Mouse (Mus musculus) heart, embryonic 15.5 days (tissue): ENCODE results near the gene Snx1. TPM values are rescaled to one million over a fixed set of nuclear protein-coding genes. Genes with fewer than 3 reads are reported as not detected.

ENCODE experiments used
- ATAC-seq: fragments of 200-750 bp; cut with Nextera tagmentation; replicated peaks from 2 replicates; pipeline ENCODE4 v1.8.0; 2017; ENCODE audit warnings: low read depth, moderate TSS enrichment; ENCODE audit not compliant: insufficient number of reproducible peaks, insufficient read depth, low FRiP score
- H3K27ac ChIP-seq: fragments of 300-500 bp; sonication (generic); 2 replicates; pipeline ENCODE4 v1.5.1; 2015; ENCODE audit warnings: mild to moderate bottlenecking, inconsistent platforms
- H3K27me3 ChIP-seq: fragments of 300-500 bp; sonication (generic); 2 replicates; pipeline ENCODE4 v1.6.1; 2015; ENCODE audit warnings: inconsistent platforms
- H3K36me3 ChIP-seq: fragments of 300-500 bp; sonication (generic); 2 replicates; pipeline ENCODE4 v1.6.1; 2015; ENCODE audit warnings: mild to moderate bottlenecking, inconsistent platforms
- H3K4me1 ChIP-seq: fragments of 300-500 bp; sonication (generic); replicated peaks from 2 replicates; pipeline ENCODE4 v1.6.1; 2015; ENCODE audit warnings: inconsistent platforms
- H3K4me2 ChIP-seq: fragments of 300-500 bp; sonication (generic); 2 replicates; pipeline ENCODE4 v1.6.1; 2015; ENCODE audit warnings: inconsistent platforms, mild to moderate bottlenecking, moderate library complexity
- H3K4me3 ChIP-seq: fragments of 300-500 bp; sonication (generic); 2 replicates; pipeline ENCODE4 v1.5.1; 2015; ENCODE audit warnings: mild to moderate bottlenecking, inconsistent platforms
- H3K9ac ChIP-seq: fragments of 300-500 bp; sonication (generic); 2 replicates; pipeline ENCODE4 v1.6.1; 2015; ENCODE audit warnings: mild to moderate bottlenecking, inconsistent platforms
- H3K9me3 ChIP-seq: fragments of 300-500 bp; sonication (generic); replicated peaks from 2 replicates; pipeline ENCODE4 v1.6.1; 2016; ENCODE audit warnings: inconsistent platforms
- WGBS: fragments of 180-500 bp; shearing (Covaris S2); methylation state at CpG from one replicate; pipeline ENCODE4 v1.1.7; 2015; ENCODE audit warnings: mixed read lengths; 5-methylcytosine and 5-hydroxymethylcytosine counted together
- polyA plus RNA-seq: library from polyadenylated mRNA; unstranded; fragments of >200 nt; fragmentation: Nextera tagmentation; extraction: Ambion mirVana; gene quantifications from 2 replicates; pipeline ENCODE4 v1.2.1, GENCODE M21; 2015

Snx1 gene
- polyA plus RNA-seq, 1 experiment from 2014 or later = 57.8 TPM

- no peak overlapping the region for H3K27ac ChIP-seq
- H3K36me3 ChIP-seq = no peaks in the 10 kb centered on the region
- H3K4me3 ChIP-seq = no peak overlapping the region
- peaks cover 32% of the 10 kb centered on the region for H3K27me3 ChIP-seq
- WGBS = 69% methylated on average over 1 of the region's 1 CpGs
- no peaks in the 10 kb centered on the region for H3K9me3 ChIP-seq
- no peak for ATAC-seq
- no peak overlapping the region for H3K9ac ChIP-seq
- peaks cover 9% of the 10 kb centered on the region for H3K4me1 ChIP-seq
- no peak overlapping the region for H3K4me2 ChIP-seq
Measured at GRCm38 (mm10) chr9:66155534-66155933, 29.1 kb upstream of the Snx1 start.

GRCm38 (mm10) chr9:66154013-66154412 lies 27.6 kb upstream of the Snx1 start:
- H3K4me1 ChIP-seq = peaks cover 9% of the 10 kb centered on the region
- H3K27me3 ChIP-seq = peaks cover 31% of the 10 kb centered on the region
- H3K27ac ChIP-seq = no peak overlapping the region
- ATAC-seq = no peak
- H3K9ac ChIP-seq = no peak overlapping the region
- no peak overlapping the region for H3K4me2 ChIP-seq
- H3K36me3 ChIP-seq = no peaks in the 10 kb centered on the region
- WGBS = 89% methylated on average over 9 of the region's 9 CpGs
- no peaks in the 10 kb centered on the region for H3K9me3 ChIP-seq
- H3K4me3 ChIP-seq = no peak overlapping the region

DNA sequence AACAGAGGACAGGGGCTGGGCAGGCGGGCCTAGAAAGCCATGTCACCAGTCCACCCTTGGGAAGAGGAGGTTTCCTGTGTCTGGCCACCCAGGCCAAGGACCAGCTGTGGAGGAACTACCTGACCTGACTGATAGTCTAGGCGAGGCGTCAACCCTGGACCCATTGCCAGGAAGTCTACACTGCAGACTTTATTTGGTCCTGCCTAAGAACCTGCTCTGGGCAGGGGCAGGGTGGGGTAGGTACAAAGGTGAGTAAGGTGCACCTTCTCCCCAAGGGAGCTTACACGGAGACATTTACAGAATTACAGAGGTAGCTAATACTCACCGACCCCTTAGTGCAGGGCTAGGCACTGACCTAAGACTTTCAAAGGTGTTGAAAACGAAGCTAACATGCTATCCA lies 27.2 kb upstream of the Snx1 start:
- Histone ChIP-seq H3K4me2 (no peak overlapping the region), H3K27me3 (peaks cover 27% of the 10 kb centered on the region), H3K4me3 (no peak overlapping the region), H3K9ac (no peak overlapping the region), H3K36me3 (no peaks in the 10 kb centered on the region), H3K27ac (no peak overlapping the region), H3K9me3 (no peaks in the 10 kb centered on the region), H3K4me1 (peaks cover 7% of the 10 kb centered on the region)
- no peak for ATAC-seq
- 83% methylated on average over 6 of the region's 6 CpGs for WGBS

DNA sequence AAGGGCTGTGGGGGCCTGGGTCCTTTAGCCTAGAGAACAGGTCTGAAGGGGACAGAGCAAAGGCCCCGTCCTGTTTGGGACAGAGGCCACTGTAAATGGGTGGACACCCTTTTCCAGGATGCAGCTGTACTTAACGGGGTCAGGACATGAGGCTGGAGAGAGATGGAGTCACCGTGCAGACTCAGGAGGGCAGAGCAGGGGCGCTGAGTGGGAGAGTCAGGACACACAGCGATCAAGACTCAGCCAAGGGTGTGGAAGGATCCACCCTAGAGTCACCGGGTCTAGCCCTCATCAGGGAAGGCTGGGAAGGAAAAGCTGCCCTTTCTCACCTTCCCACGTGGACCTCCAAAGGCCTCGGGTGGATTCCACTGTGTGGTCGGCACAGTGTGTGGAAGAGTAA lies 25.6 kb upstream of the Snx1 start:
- no peaks in the 10 kb centered on the region for H3K9me3 ChIP-seq
- no peak for ATAC-seq
- H3K4me3 ChIP-seq = no peak overlapping the region
- peaks cover 18% of the 10 kb centered on the region for H3K27me3 ChIP-seq
- no peaks in the 10 kb centered on the region for H3K4me1 ChIP-seq
- H3K9ac ChIP-seq = no peak overlapping the region
- 51% methylated on average over 9 of the region's 9 CpGs for WGBS
- H3K27ac ChIP-seq = no peak overlapping the region
- no peaks in the 10 kb centered on the region for H3K36me3 ChIP-seq
- H3K4me2 ChIP-seq = no peak overlapping the region

DNA sequence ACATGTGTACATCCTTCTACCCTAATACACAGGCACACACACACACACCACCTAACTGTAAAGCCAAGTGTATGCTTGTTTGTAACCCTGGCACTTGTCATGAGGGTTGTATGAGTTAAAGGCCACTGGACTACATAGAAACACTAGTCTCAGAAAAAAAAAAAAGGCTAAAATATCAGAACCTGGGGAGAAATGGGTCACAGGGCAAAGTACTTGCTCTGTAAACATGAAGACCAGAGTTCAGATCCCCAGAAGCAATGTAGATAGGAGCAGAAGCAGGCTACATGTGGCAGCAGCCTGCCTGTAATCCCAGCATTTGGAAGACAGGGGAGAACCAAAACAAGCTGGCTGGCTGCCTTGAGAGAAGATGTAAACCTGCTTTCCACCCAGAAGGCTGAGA lies 19.8 kb upstream of the Snx1 start:
- H3K36me3 ChIP-seq = no peaks in the 10 kb centered on the region
- H3K4me2 ChIP-seq = no peak overlapping the region
- no peaks in the 10 kb centered on the region for H3K4me1 ChIP-seq
- no peak for ATAC-seq
- H3K9me3 ChIP-seq = no peaks in the 10 kb centered on the region
- H3K4me3 ChIP-seq = no peak overlapping the region
- H3K27ac ChIP-seq = no peak overlapping the region
- no peak overlapping the region for H3K9ac ChIP-seq
- peaks cover 4% of the 10 kb centered on the region for H3K27me3 ChIP-seq

GRCm38 (mm10) chr9:66144248-66144647 lies 17.9 kb upstream of the Snx1 start:
- no peak overlapping the region for H3K9ac ChIP-seq
- 6% methylated on average over 6 of the region's 6 CpGs for WGBS
- no peaks in the 10 kb centered on the region for H3K4me1 ChIP-seq
- H3K36me3 ChIP-seq = peaks cover 15% of the 10 kb centered on the region
- no peaks in the 10 kb centered on the region; the same call in 1 of the 2 replicates for H3K27me3 ChIP-seq
- no peak overlapping the region for H3K27ac ChIP-seq
- H3K4me2 ChIP-seq = no peak overlapping the region
- H3K9me3 ChIP-seq = no peaks in the 10 kb centered on the region
- H3K4me3 ChIP-seq = no peak overlapping the region
- ATAC-seq = no peak

GRCm38 (mm10) chr9:66142265-66142664 lies 15.9 kb upstream of the Snx1 start:
- Histone ChIP-seq H3K36me3 (peaks cover 30% of the 10 kb centered on the region), H3K9me3 (no peaks in the 10 kb centered on the region), H3K4me2 (no peak overlapping the region), H3K9ac (no peak overlapping the region), H3K4me1 (no peaks in the 10 kb centered on the region), H3K27ac (no peak overlapping the region), H3K27me3 (no peaks in the 10 kb centered on the region), H3K4me3 (no peak overlapping the region)
- 70% methylated on average over 1 of the region's 1 CpGs for WGBS
- no peak for ATAC-seq

GRCm38 (mm10) chr9:66138193-66138592 lies 11.8 kb upstream of the Snx1 start:
- Histone ChIP-seq H3K4me3 (no peak overlapping the region), H3K9ac (no peak overlapping the region), H3K4me2 (no peak overlapping the region), H3K4me1 (no peaks in the 10 kb centered on the region), H3K27ac (no peak overlapping the region), H3K36me3 (peaks cover 64% of the 10 kb centered on the region), H3K9me3 (no peaks in the 10 kb centered on the region), H3K27me3 (no peaks in the 10 kb centered on the region)
- 87% methylated on average over 7 of the region's 7 CpGs for WGBS
- no peak for ATAC-seq

DNA sequence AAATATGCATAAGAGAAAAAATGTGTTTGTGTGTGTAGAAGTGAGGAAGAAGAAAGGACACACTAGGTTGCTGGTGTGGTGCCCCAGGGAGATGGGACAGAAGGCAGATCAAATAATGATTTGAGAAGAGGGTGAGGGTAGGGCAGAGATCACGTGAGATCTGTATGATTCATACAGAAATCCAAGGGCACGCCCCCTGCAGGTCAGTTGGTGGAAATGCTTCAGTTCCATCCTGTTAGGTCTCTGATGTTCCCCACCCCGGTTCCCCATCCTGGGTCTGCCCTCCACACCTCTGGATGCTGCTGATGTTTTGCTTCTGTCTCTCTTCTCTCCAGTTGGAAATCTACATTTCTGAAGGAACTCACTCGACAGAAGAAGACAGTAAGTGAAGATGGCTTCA lies 9.6 kb upstream of the Snx1 start:
- H3K36me3 ChIP-seq = peaks cover 79% of the 10 kb centered on the region
- no peak for ATAC-seq
- 54% methylated on average over 4 of the region's 4 CpGs for WGBS

DNA sequence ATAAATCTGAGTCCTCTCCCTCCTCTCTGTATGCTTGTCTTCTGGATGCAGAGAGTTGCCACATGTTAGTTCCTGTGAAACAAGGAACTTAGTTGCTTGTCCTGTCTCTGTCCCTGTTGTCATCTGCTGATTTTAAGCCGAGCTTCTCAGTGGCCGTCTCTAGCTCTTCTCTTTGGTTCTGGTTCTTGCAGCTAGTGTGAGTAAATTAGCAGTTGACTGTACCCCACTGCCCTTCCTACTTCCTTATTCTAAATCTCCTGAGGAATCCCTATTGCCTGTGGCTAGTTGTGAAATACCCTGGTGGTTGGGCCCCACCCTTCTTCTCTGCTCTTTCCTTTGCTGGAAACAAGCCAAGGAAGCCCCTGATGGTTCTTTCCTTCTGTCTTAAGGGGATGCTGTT lies 5.1 kb upstream of the Snx1 start:
- H3K4me1 ChIP-seq = peaks cover 6% of the 10 kb centered on the region
- H3K9me3 ChIP-seq = no peaks in the 10 kb centered on the region
- peaks cover 43% of the 10 kb centered on the region for H3K36me3 ChIP-seq
- no peak overlapping the region for H3K4me3 ChIP-seq
- no peaks in the 10 kb centered on the region for H3K27me3 ChIP-seq
- no peak overlapping the region for H3K4me2 ChIP-seq
- 88% methylated on average over 2 of the region's 2 CpGs for WGBS
- no peak overlapping the region for H3K27ac ChIP-seq
- no peak for ATAC-seq
- no peak overlapping the region for H3K9ac ChIP-seq

More for the DNA sequence above, 9.6 kb upstream of the Snx1 start:
- Histone ChIP-seq H3K4me2 (no peak overlapping the region), H3K9me3 (no peaks in the 10 kb centered on the region), H3K9ac (no peak overlapping the region), H3K27ac (no peak overlapping the region), H3K4me1 (no peaks in the 10 kb centered on the region), H3K27me3 (no peaks in the 10 kb centered on the region), H3K4me3 (no peak overlapping the region)

DNA sequence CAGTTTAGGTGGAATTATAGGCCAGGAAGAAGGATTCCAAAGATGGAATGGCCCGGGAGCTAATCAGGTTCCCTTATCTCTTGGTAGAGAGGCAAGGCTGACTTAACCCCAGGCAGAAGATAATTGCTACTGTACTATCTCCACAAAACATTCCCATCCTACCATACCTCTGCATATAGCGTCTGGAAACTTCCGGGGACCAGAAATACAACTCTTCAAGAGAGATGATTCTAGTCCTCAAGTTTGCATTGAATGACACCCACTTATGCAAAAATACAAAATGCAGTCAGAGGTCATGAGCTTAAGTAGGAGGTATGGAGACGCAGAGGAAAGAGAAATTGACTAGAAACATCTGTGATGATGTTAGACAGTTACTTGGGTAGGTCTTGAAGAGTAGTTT lies 1.5 kb upstream of the Snx1 start:
- H3K27me3 ChIP-seq = no peaks in the 10 kb centered on the region
- WGBS = 56% methylated on average over 4 of the region's 4 CpGs
- H3K9ac ChIP-seq = no peak overlapping the region
- ATAC-seq = no peak
- H3K4me3 ChIP-seq = no peak overlapping the region
- H3K36me3 ChIP-seq = peaks cover 12% of the 10 kb centered on the region
- no peaks in the 10 kb centered on the region for H3K9me3 ChIP-seq
- peaks cover 30% of the 10 kb centered on the region for H3K4me1 ChIP-seq
- no peak overlapping the region for H3K27ac ChIP-seq
- peak overlapping the region; percentile 73 for H3K4me2 ChIP-seq

DNA sequence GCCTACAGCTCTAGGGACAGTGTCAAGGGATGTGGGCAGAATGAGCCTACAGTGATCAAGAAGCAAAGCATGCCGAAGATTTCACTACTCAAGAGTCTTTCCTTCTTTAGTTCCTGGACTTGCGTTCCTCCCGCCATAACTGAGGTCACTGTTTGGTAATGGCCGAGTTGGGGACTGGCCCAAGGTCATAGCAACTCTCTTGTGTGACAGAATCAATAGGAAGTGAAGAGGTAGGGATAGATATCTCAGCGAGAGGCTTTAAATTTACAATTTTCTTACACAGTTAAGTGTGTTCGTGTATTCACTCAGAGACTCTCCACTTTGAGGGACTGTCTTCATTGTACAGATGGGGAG lies 783 bp upstream of the Snx1 start:
- peaks cover 33% of the 10 kb centered on the region for H3K4me1 ChIP-seq
- H3K9ac ChIP-seq = peak overlapping the region; percentile 55
- peak overlapping the region; percentile 73 for H3K4me2 ChIP-seq
- peak overlapping the region; percentile 79 for H3K27ac ChIP-seq
- H3K4me3 ChIP-seq = peak overlapping the region; percentile 61
- H3K9me3 ChIP-seq = no peaks in the 10 kb centered on the region
- 33% methylated on average over 6 of the region's 6 CpGs for whole genome bisulfite sequencing
- peaks cover 5% of the 10 kb centered on the region; the same call in 1 of the 2 replicates for H3K36me3 ChIP-seq
- ATAC-seq = no peak
- no peaks in the 10 kb centered on the region for H3K27me3 ChIP-seq
